Mouse (Mus musculus) liver, adult (tissue): ENCODE measurements around the gene Kif13a.

Experiments
- GATA4 ChIP-seq: IDR thresholded peaks from 2 replicates; pipeline ENCODE4 v1.6.1; 2014; ENCODE audit warnings: mild to moderate bottlenecking, low read length; ENCODE audit not compliant: insufficient replicate concordance

The Kif13a gene

GRCm38 (mm10) chr13:46726288-46727037 lies 203.2 kb downstream of the Kif13a start:
- TF ChIP-seq GATA4, result no peak

DNA sequence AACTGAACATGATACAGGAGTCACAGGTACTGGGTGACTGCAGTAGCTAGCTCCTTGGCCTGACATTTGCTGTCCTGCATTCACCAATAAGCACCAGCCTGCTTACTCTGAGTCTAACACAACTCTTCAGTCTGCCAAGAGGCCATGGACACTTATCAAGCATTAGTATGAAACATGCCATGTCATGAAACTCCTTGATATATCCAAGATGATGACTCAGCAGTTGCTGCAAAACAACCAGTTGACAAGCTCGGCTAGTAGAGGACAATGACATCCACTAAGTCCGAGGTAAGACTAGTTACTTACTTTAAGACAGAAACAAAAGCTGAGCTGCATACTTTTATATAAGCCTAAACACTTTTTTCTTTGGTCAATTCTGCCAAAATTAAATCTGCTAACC lies 204.4 kb downstream of the Kif13a start:
- TF ChIP-seq GATA4, result no peak

GRCm38 (mm10) chr13:46724371-46724770 lies 205.3 kb downstream of the Kif13a start:
- TF ChIP-seq GATA4, result no peak

DNA sequence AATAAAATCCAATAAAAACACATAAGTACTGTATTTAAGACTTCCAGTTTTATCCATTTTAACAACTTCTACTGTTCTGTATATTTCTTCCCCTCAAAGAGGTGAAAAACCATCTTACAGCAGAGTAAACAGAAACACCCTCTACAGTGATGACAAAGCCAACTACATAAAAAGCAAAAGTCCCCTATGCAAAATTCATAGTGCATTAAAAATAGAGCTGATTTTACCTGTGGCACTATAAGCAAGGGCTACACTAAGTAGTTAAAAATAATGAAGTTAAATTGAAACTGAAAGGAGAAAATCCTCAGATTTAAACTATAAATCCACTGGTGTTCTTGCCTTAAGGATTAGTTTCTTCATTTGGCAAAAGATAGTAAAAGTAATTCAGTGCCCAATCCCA lies 208.7 kb downstream of the Kif13a start:
- TF ChIP-seq GATA4, result no peak

DNA sequence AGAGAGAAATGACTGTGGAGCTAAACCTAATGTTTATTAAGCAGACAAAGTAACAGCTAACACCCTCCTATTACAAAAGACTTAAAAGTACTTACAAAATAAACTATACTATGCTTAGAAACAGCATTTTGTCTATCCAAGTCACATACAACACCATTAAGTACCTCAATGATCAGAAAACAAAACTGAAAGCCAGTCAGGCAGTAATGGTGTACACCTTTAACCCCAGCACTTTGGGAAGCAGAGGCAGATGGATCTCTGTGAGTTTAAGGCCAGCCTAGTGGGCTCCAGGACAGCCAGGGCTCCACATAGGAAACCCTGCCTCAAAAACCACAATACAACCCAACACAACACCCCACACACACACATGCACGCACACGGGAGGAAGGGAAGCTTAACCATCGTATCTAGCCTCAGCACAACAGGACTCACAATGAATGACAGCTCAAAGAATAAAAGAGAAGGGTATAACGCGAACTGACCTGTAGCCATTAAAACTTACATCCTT lies 210.7 kb downstream of the Kif13a start:
- no peak for TF ChIP-seq GATA4

DNA sequence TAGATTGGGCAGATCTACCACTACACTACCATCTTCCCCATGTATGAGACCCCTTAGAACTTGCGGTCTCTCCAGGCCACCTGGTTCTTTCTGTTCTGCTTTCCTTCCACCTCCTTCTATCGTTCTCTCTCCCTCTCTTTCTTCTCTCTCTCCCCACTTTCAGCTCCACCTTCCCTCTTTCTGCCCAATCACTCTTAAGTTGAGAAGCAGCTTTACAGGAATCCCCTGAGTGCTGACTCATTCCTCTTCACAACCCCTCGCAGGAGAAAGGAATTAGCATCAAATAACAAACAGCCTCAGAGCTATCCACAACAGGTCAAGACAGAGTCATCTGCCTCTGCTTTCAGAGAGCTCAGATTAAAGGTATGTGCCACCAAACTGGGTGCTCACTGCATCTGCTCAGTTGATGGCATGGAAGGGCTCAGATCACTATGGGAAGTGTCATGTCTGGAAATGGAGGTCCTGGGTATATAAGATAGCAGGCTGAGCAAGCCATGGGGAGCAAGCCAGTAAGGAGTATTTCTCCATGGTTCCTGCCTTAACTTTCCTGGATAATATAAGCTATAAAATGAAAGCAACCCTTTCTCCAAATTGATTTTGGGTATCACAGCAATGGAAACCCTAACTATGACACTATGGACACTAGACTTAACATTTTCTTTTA lies 213.6 kb downstream of the Kif13a start:
- no peak for TF ChIP-seq GATA4

DNA sequence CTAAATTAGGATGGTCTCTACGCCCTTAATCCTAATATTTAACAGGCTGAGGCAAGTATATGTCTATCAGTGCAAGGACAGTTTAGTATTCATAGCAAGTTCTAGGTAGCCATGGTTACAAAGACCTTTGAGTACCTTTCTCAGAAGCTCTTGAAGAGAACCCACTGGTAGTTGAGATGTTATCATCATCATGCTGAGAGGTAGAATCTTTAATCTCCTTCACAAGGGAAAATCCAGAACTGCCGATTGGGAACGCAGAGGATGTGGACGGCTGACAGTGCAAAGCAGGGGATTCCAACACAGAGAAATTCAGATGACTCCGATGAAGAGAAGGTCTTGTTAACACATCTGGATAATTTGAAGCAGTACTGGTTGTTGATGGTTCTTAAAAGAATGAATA lies 216.2 kb downstream of the Kif13a start:
- TF ChIP-seq GATA4, result no peak

- TF ChIP-seq GATA4, result no peak
Observed at GRCm38 (mm10) chr13:46703138-46703537, 226.5 kb downstream of the Kif13a start.

- TF ChIP-seq GATA4, result no peak
Observed at GRCm38 (mm10) chr13:46701486-46701885, 228.2 kb downstream of the Kif13a start.

GRCm38 (mm10) chr13:46699372-46699771 lies 230.3 kb downstream of the Kif13a start:
- no peak for TF ChIP-seq GATA4
